Mouse (Mus musculus) adrenal gland, postnatal 25 days (tissue): ENCODE data around the gene Mroh2a. TPM values are rescaled to one million over a fixed set of nuclear protein-coding genes. Genes with fewer than 3 reads are reported as not detected.

ENCODE experiments used
- DNase-seq: peaks from one replicate; pipeline ENCODE4 v3.0.0; 2021; ENCODE audit warnings: mixed read lengths
- total RNA-seq: library from RNA; stranded (reverse); gene quantifications from 2 replicates; pipeline ENCODE4 v1.2.3, GENCODE M21; 2021

The Mroh2a gene
- total RNA-seq, 1 experiment from 2014 or later: 0.33 TPM

DNA sequence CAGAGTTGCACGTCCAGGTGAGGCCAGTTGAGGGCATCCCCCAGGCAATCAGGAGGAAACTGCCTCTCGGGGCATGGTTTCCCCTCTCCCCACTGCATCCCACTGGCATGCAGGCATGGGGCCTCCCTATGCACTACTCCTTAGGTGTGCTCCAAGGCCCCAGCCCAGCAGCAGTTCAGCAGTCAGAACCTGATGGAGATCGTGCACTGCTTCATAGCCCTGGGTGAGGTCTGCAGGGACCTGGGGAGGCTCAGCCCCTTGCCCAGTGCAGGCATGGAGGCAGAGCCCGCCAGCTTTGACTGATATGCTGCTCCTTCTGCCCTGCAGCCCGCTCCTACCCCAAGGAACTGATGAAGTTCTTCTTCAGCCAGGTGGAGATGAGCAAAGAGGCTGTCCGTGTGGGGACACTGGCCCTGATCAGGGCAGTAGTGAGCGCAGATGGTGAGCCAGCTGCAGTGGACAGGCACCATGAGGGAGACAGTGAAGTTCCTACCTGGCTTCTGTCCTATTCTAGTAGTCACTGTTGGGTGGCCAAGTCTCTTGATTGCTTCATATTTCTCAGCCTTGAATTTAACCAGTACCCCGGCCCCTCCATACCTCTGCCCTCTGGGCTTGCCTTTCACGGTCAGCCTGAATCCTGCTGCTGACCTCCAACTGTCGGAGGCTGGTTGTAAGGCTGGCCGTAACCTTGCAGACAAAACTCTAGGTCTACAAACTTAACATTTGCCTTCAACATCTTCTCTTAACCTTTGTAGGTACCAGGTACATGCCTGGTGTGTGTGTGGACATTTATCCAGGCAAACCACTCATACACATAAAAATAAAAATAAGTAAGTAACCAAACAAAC lies 8.5 kb downstream of the Mroh2a start:
- no peak for DNase-seq

DNA sequence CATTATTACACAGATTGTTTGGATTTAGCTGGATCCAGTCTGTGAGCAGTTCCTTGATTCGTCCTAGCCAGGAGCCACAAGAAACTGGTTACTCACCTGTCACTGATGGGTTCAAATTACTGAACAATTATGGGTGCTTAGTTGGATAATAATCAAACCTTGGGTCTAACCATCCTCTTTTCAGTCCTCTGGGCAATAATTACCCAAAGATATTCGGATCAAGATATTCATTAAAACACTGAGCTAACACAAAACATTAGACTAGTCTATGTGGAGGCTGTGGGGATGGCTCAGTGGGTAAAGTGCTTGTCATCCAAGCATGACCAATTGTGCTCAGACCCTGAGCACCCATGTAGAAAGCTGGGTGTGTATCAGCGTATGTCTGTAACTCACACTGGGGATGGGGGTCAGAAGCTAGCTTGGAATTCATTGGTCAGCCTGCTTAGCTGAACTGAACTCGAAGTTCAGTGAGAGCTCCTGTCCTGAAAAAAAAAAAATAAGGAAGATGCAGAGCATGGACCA lies 9.2 kb downstream of the Mroh2a start:
- DNase-seq: no peak

DNA sequence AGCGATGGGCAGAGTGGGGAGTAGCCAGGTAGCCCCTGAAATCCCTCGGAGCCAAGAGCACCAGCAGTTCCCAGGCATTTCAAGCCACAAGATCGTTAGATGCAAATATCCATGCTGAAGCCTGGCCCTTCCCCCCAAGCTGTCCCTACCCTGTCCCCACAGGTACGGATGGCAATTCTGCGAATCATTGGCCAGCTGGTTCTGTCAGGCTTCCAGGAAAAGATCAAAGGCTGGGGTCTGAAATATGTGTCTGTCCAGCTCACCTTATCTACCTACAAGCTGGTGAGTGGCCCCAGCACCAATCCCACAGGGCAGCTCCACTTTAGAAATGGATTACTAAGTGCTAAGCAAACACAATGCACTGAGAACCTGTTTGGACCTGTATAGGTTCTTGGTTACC lies 10.5 kb downstream of the Mroh2a start:
- no peak for DNase-seq

DNA sequence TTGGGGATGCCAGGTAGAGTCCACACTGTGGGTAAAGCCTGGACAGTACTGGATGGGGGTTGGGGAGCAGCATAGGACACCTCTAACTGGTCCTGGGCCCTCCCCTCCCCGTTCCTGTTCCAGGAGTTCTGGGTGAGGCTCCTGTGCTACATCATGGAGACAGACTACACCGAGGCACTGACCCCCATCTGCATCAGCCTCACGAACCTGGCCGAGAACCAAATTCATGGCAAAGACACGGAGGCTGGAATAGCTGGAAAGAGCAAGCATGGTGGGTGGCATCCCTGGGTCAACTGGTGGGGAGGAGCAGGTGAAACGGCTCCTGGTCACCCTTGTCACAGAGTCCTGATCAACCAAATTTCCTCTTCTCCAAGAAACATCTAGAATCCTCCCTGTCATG lies 12.0 kb downstream of the Mroh2a start:
- no peak for DNase-seq

DNA sequence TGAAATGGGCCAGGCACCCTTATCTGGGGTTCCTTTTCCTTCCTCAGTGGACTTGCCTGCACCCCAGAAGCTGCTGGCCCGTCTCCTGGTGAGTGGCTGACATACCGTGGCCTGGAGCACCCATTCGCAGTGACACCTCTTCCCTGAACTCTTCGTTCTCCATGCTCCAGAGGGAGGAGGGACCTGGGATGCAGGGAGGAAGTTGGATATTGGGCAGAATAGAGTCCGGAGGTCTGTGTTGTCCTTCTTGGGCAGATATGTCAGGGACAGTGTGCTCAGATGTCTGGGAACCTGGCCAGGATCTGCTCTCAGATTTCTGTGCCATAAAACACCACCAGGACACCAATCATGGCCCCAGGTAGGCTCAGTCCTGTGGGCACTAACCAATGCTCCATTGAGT lies 13.3 kb downstream of the Mroh2a start:
- no peak for DNase-seq

DNA sequence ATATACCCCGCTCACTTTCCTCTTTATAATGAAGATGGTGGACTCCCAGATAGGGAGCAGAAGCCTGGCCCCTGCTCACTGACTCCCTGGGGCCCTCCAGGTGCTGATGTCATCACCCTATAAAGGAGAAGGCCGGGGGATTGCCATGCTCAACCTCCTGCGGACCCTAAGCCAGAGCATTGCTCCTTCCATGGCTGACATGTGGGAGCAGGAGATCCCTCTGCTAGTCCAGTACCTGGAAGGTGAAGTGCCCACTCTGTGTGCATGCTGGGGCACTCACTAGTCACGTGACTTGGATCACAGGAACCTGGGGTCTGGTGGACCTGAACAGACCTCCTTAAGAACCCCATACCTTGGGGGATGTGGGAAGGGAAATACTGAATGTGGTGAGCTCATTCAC lies 13.8 kb downstream of the Mroh2a start:
- no peak for DNase-seq

DNA sequence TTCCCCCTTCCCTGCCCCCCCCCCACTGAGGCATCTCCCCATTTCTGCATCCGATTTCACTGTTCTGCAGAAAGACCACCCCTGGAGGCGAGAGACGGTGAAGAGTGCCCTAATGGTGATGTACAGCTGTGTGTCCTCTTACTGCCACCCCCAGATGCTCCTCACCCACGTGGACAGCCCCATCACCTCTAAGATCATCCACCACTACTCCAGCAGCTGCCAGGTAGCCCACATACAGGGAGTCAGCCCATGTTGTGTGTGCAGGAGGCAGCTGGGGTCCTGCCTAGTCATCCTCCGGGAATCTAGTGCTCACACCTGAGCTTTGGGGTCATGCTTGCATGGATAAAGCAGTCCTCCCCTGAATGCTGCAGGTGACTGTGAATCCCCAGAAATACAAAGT lies 17.1 kb downstream of the Mroh2a start:
- no peak for DNase-seq

DNA sequence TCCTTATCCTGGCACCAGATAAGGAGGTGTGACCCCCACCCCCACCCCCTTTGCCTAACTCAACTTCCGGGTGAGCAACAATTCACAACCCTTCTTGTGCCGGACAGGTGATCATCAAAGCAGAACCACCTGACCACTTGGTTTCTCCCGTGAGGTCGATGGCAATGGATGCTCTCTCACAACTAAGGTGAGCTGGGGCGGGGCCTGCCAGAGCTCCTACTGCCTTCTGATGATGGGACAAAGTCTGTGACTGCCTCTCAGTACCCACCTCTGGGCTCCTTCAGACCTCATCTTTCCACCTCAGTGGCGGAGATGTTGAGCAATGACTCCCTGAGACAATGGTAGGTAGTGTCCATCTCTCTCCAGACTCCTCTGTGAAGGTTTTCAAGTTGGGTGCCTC lies 19.1 kb downstream of the Mroh2a start:
- no peak for DNase-seq

DNA sequence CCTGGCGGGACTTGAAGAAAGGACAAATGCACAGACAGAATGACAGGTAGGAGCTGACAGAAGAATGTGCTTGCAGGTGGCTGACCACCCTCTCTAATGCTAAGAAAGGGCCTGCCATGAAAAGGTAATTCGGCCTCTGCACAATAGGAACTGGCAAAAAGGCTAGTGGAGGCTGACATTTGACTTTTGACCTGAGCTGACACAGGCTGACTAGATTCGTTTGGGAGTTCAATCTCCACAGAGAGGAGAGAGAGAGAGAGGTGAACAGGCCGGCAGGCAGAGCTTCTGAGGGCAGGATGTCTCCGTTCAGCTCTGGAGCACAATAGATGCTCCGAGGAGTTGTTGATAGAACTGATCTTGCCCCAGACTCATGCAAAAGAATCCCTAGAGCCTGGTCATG lies 19.6 kb downstream of the Mroh2a start:
- no peak for DNase-seq

DNA sequence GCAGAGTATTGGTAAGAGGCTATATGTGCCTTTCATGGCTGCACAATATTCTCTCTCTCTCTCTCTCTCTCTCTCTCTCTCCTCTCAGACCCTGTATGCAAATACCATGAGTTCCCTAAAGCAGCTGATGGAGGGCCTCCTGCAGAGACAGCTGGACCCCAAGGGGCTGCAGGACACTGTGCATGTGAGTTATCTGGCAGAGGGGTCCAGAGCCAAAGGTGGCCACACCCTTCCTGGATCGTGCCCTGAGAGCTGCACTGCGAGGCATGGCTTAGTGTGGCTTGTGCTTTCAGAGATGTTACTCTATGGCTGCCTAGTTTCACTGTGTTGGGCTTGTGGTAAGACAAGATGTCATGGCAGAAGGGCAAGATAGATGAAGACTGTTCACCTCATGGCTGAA lies 20.9 kb downstream of the Mroh2a start:
- DNase-seq: no peak

DNA sequence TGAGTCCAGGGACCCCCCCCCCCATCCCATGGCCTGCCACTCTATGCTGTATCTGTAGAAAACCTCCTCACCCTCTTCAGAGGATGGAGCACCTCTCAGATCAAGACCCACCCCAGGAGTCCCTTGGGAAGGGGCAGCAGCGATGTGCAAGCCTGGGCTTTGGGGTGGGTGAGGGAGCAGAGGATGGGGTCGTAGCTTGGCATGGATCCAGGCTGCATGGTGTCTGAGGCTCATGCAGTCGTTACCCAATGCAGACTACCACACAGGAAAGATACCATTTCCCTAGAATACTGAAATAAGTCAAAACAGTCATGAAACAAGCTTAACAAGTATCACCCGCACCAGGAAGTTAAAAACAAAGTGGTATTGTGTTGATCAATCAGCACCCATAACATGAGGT lies 21.9 kb downstream of the Mroh2a start:
- no peak for DNase-seq

DNA sequence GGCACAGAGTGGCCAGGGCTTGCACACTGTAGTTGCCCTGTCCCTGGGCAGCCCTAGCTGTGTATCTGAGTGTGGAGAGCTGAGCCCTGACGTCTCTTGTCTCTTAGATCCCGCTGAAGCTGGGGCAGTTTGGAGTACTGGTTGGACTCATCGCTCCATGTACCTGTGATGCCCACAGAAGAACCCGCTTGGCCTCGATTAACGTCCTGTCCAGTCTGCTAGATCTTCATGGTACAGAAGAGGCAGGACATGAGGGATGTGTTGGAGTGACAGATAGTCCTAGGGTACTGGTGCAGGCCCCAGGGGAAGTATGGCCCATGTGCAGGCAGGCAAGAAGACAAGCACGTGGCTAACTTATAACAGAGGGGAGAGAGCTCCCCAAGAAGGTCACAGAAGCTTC lies 22.8 kb downstream of the Mroh2a start:
- no peak for DNase-seq

DNA sequence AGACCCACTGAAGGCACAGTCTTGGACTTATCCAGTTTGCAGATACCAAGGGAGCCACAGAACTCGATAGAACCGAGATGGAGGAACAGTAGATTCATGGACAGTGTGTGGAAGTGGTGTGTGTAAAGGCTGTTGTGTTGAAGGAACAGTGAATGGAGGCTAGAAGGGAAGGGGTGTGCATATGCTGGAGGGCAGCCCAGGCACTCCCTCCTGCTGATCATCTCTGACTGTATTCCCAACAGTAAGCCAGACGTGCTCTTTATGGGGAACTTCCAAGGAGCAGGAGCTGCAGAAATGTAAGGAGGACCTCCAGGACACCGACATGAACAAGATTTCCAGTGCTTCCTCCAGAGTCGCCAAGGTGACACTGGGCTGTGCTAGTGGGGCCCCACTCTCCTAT lies 23.2 kb downstream of the Mroh2a start:
- no peak for DNase-seq

DNA sequence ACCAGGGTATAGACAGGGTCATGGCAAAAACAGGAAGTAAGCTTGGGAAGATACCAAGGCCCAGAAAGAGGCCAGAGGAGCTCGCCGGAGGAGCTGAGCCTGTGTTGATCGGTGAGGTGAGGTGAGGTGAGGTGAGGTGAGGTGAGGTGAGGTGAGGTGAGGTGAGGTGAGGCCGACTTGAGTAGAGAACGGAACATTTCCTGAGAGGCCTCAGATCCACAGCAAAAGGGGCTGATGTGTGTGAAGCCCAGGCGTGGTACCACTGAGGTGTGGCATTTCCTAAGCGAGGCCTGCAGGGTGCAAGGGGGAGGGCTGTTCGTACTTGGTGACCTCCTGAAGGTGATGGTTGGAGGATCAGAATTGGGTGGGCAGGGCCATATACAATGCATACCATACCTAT lies 26.3 kb downstream of the Mroh2a start:
- DNase-seq: no peak

DNA sequence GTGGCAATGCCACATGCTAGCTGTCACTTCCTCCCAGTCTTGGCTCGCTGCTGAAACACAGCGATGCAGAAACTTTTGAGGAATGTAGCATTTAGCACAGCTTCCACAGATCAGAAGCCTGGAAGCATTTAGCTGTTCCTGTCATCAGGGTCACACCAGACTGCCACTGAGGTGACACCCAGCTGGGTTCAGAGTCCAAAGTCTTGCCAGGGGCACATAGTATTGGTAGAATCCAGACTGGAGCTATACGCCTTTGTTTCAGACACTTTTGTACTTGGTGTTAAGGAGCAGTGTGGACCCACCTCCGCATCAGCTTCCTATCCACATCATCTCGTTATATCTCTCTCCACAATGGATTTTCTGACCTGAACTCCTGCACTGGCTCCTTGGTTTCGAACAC lies 26.8 kb downstream of the Mroh2a start:
- no peak for DNase-seq

DNA sequence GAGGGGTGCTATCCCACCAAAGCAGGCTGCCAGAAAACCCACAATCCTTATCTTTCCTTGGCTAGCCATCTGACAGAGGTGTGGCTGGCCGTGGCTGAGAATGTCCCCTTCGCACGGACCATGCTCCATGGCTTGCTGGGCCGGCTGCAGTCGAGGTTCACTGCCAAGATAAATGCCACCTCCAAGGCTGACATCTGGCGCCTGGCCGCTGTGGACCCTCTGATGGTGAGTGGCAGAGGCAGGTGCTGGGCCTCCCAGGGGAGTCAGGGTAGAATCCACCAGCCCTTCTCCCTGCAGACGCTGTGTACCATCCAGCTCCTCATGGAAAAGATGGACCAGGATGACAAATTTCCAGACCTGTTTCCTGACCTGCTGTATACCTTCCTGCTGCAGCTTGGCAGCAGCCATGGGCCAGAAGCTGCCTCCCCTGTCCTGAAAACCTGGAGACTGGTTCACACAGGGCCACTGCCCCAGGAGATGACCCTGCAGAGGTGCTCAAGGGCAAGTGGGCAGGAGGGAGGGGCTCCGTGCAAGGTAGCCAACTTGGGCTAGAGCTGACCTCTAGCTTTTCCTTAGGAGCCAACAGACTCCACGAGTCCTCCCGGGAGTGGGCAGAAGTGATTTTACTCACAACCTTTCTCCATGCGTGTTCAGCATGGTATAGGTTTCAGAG lies 28.1 kb downstream of the Mroh2a start:
- no peak for DNase-seq

DNA sequence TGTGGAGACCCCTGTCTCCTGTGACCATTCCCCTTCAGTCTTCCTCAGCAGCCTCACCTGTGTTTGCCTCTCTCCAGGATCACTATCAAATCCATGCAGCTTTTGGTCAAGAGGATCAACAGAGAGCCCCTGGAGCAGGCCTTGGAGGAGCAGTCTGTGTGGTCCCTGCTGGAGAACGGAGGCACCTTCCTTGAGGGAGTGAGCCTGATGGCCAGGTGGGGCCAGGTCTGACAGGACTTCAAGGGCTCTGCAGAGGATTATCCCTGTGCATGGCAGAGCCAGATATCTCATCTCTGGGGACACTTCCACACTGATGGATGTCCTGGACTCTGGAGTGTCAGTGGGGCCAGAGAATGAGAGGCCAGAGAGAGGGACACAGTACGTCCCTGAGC lies 28.7 kb downstream of the Mroh2a start:
- DNase-seq: no peak

DNA sequence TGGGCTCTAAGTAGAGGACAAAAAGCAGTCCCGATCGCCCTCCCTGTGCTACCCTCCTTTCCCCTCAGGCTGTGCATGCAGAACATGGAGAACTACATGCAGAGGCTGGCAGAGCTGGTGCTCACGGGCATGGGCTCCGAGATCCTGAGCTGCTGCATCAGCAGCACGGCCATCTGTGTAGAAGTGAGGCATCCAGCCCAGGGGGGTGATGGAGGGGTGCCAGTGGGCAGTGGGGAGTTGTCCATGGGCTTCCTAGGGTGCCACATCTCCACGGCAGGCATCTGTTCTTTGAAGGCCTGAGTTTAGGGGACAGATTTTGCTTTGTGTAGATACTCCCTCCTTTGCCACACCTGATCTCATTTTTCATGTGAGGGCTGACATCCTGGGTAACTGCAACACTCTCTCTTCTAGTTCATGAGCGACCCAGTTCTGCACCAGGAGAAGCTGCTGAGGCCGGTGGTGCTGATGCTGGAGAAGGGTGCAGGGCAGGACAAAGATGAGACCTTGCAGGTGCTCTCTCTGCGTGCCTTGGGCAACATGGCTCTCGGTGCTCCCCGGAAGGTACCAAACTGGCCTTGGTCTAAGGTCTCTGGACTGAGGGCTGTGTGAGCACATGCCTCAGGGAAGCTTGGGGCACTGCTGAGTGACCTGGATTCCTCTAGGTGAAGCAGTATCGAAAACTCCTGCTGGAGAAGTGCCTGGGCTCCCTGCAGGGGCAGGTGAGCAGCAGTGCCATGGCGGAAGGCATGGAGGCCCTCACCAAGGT lies 29.4 kb downstream of the Mroh2a start:
- DNase-seq: no peak

DNA sequence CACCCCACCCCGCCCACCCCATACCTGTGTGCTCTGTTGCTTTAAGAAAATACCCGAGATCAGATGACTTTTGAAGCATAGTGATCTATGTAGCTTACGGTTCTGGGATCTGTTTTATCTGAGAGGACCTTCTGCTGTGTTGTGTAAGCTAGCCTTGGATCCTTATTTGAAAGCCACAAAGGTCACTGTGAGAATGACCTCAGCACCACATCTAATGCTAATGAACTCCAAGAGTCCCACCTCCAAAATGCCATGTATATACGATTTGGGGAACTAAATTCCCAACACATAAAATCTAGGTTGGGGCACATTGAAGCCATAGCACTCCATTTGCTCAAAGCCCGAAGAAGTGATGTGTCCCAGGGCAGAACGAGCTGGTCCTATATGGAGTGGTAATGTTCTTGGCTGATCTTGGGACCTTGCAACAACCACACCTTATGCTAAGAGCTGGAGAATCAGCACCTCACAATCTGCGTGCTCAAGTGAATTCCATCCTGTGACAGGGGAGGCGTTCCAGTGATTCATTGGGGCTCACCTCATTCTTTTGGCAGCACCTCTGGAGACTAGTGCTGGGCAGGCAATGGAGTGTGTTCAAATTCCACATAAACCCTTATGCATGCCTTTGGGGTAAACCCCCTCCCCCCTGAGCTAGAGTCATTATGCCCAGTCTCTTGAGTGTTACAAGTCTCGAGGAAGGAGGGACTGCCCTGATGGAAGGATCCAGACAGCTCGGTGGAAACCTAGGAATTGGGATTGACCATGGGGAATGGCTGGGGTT lies 30.3 kb downstream of the Mroh2a start:
- no peak for DNase-seq

DNA sequence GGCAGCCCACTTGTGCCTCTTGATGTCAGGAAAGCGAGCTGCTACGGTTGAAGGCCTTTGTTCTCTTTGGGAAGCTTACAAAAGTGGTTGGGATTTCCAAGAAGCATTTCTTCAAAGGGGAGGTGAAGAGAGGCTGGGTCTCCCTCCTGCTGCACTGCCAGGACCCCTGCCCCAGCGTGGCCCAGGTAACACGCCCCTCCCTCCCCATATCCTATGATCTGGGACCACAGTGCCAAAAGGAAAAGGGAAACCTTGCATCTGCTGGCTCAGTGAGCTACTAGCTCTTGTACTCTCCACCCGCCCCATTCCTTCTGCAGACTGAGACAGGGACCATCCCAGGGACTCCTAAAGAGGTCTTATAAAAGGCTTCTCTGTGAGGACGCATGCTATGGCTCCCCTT lies 30.9 kb downstream of the Mroh2a start:
- no peak for DNase-seq

DNA sequence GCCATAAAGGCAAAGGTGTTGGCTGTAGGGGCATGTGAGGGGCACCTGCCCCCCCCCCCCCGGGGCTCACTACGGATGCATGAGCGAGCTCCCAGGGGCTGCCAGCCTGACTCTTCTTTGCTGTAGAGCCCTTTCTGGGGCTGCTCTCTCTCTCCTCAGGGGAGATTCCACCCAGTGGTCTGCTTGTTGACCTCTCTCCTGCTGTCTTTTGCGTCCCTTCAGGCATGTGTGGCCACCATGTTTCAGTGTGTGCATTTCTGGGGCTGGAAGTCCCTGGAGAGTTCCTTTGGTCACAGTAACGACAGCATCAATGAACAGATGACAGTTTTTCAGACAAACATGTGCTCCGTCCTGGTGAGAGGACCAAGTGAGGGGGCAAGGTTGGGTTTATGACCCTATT lies 31.6 kb downstream of the Mroh2a start:
- DNase-seq: no peak
